Comparison of ENCODE assay signal across 11 mouse cellular contexts in genomic region chr4:117405999-117406398, GRCm38 (mm10).
DNase-seq lines count a peak whose midpoint lies in the region; ATAC-seq lines count a peak whose summit lies in the region.
"Had no signal": no experiment of that assay in that cellular context is flagged by ENCODE, and none has a peak within 500 bp of the region (broad histone marks: within the 10 kb centered on the region; RNA-seq: fewer than 3 reads in every experiment).

No protein-coding gene starts in this region.

- no peaks in the 10 kb centered on the region for H3K36me3 ChIP-seq in hindbrain, embryonic 12.5 days
- no peaks in the 10 kb centered on the region for H3K36me3 ChIP-seq in hindbrain, embryonic 11.5 days (ENCODE audit: control insufficient read depth, insufficient read depth, low read length)
- H3K36me3 ChIP-seq in forebrain, embryonic 12.5 days (replicated peaks), result no peaks in the 10 kb centered on the region

- no peak for DNase-seq in hindbrain, embryonic 11.5 days (ENCODE audit: low spot score)
- DNase-seq in cerebellum, adult 11-12 months, result peak; percentile 36
- DNase-seq in heart, postnatal 36 days, result peak; percentile 3 to 5
- DNase-seq in thymus, postnatal 36 days, result no peak
- DNase-seq in thymus, postnatal 10 days (ENCODE audit: low spot score in 2 of 2), result no peak
- no peak for DNase-seq in gastrocnemius, postnatal 25 days
- DNase-seq: layer of hippocampus, adult 9-11 months; liver, postnatal 0 days; thymus, postnatal 14 days had no signal

- peaks cover 34% of the 10 kb centered on the region for H3K4me1 ChIP-seq in hindbrain, embryonic 12.5 days
- peaks cover 13% of the 10 kb centered on the region for H3K4me1 ChIP-seq in hindbrain, embryonic 11.5 days (replicated peaks; ENCODE audit: control insufficient read depth, insufficient read depth, low read length)
- peaks cover 48% of the 10 kb centered on the region for H3K4me1 ChIP-seq in forebrain, embryonic 12.5 days

- no peak overlapping the region for H3K9ac ChIP-seq in hindbrain, embryonic 12.5 days
- no peak overlapping the region for H3K9ac ChIP-seq in hindbrain, embryonic 11.5 days (ENCODE audit: low read depth, low read length)
- no peak overlapping the region for H3K9ac ChIP-seq in forebrain, embryonic 12.5 days
- H3K9ac ChIP-seq: liver, postnatal 0 days had no signal

- no peak for ATAC-seq in hindbrain, embryonic 12.5 days (ENCODE audit: low FRiP score)
- ATAC-seq in hindbrain, embryonic 11.5 days (ENCODE audit: low FRiP score), result no peak
- ATAC-seq in forebrain, embryonic 12.5 days (ENCODE audit: low FRiP score), result no peak
- ATAC-seq: liver, postnatal 0 days had no signal

- no peak overlapping the region for H3K4me3 ChIP-seq in hindbrain, embryonic 12.5 days
- no peak overlapping the region for H3K4me3 ChIP-seq in hindbrain, embryonic 11.5 days (ENCODE audit: low read depth, low read length)
- H3K4me3 ChIP-seq in forebrain, embryonic 12.5 days (replicated peaks), result no peak overlapping the region

- peak overlapping the region; percentile 32; the same call in 1 of the 2 replicates for H3K27ac ChIP-seq in hindbrain, embryonic 12.5 days
- no peak overlapping the region for H3K27ac ChIP-seq in hindbrain, embryonic 11.5 days (ENCODE audit: low read depth, low read length)
- peak overlapping the region; percentile 53; the same call in 1 of the 2 replicates for H3K27ac ChIP-seq in forebrain, embryonic 12.5 days

- no peaks in the 10 kb centered on the region for H3K9me3 ChIP-seq in hindbrain, embryonic 12.5 days (replicated peaks)
- H3K9me3 ChIP-seq in hindbrain, embryonic 11.5 days (ENCODE audit: control insufficient read depth, low read length), result no peaks in the 10 kb centered on the region
- no peaks in the 10 kb centered on the region for H3K9me3 ChIP-seq in forebrain, embryonic 12.5 days

- no peak overlapping the region for H3K4me2 ChIP-seq in hindbrain, embryonic 12.5 days (replicated peaks)
- H3K4me2 ChIP-seq in hindbrain, embryonic 11.5 days (replicated peaks; ENCODE audit: low read depth, low read length), result no peak overlapping the region
- 0 out of 2 replicates have a peak overlapping the region, but pooled peaks have one; percentile 8 for H3K4me2 ChIP-seq in forebrain, embryonic 12.5 days

- H3K27me3 ChIP-seq in hindbrain, embryonic 12.5 days, result peaks cover 98% of the 10 kb centered on the region
- H3K27me3 ChIP-seq in hindbrain, embryonic 11.5 days (ENCODE audit: control insufficient read depth, insufficient read depth, low read length), result peaks cover 86% of the 10 kb centered on the region
- peaks cover 76% of the 10 kb centered on the region for H3K27me3 ChIP-seq in forebrain, embryonic 12.5 days

- intact Hi-C loops in heart, postnatal 36 days (cut with DNase I), result no loop called here

- WGBS in hindbrain, embryonic 12.5 days, result 56% methylated on average over 9 of the region's 9 CpGs
- WGBS in hindbrain, embryonic 11.5 days, result 50% methylated on average over 9 of the region's 9 CpGs
- 29% methylated on average over 9 of the region's 9 CpGs for WGBS in forebrain, embryonic 12.5 days

Comparison
In these comparisons a context has a peak if more than half of its experiments do, and no peak if none do; other contexts are left out.
1. DNase-seq: peak in cerebellum, adult 11-12 months (single experiment) and heart, postnatal 36 days (2 of 2); none in hindbrain, embryonic 11.5 days (single experiment), thymus, postnatal 36 days (0 of 2), thymus, postnatal 10 days (0 of 2) and gastrocnemius, postnatal 25 days (single experiment).